Mouse (Mus musculus) heart, embryonic 11.5 days (tissue): ENCODE measurements around the gene Cox10. TPM values are rescaled to one million over a fixed set of nuclear protein-coding genes. Genes with fewer than 3 reads are reported as not detected.

Experiments used
- ATAC-seq: fragments of 200-750 bp; cut with Nextera tagmentation; replicated peaks from 2 replicates; pipeline ENCODE4 v1.8.0; 2017; ENCODE audit warnings: moderate library complexity; ENCODE audit not compliant: insufficient number of reproducible peaks, low FRiP score, low TSS enrichment
- H3K27ac ChIP-seq: fragments of 300-500 bp; sonication (generic); 2 replicates; pipeline ENCODE4 v1.5.1; 2014; ENCODE audit warnings: mild to moderate bottlenecking, low read depth, low read length
- H3K27me3 ChIP-seq: fragments of 300-500 bp; sonication (generic); 2 replicates; pipeline ENCODE4 v1.6.1; 2014; ENCODE audit warnings: mild to moderate bottlenecking, low read length, mixed read lengths; ENCODE audit not compliant: control insufficient read depth, insufficient read depth
- H3K36me3 ChIP-seq: fragments of 300-500 bp; sonication (generic); 2 replicates; pipeline ENCODE4 v1.6.1; 2014; ENCODE audit warnings: mild to moderate bottlenecking, low read length, moderate library complexity, mixed read lengths; ENCODE audit not compliant: control insufficient read depth, insufficient read depth
- H3K4me1 ChIP-seq: fragments of 300-500 bp; sonication (generic); 2 replicates; pipeline ENCODE4 v1.6.1; 2014; ENCODE audit warnings: low read length; ENCODE audit not compliant: control insufficient read depth, insufficient read depth
- H3K4me2 ChIP-seq: fragments of 300-500 bp; sonication (generic); 2 replicates; pipeline ENCODE4 v1.6.1; 2014; ENCODE audit warnings: mild to moderate bottlenecking, moderate library complexity
- H3K4me3 ChIP-seq: fragments of 300-500 bp; sonication (generic); 2 replicates; pipeline ENCODE4 v1.5.1; 2014; ENCODE audit warnings: low read depth, low read length
- H3K9ac ChIP-seq: fragments of 300-500 bp; sonication (generic); 2 replicates; pipeline ENCODE4 v1.6.1; 2014; ENCODE audit warnings: mild to moderate bottlenecking, low read depth, low read length, moderate library complexity
- H3K9me3 ChIP-seq: fragments of 300-500 bp; sonication (generic); replicated peaks from 2 replicates; pipeline ENCODE4 v1.6.1; 2016; ENCODE audit warnings: low read length; ENCODE audit not compliant: control insufficient read depth
- WGBS: fragments of 180-500 bp; shearing (Covaris S2); extraction: QIAGEN DNeasy Blood & Tissue Kit; methylation state at CpG from one replicate; pipeline ENCODE4 v1.1.7; 2014; ENCODE audit not compliant: insufficient replicate concordance; 5-methylcytosine and 5-hydroxymethylcytosine counted together
- polyA plus RNA-seq: library from polyadenylated mRNA; unstranded; fragments of >200 nt; fragmentation: Nextera tagmentation; extraction: Ambion mirVana; gene quantifications from 2 replicates; pipeline ENCODE4 v1.2.1, GENCODE M21; 2014

Cox10 gene
- polyA plus RNA-seq, 1 experiment from 2014 or later, result 35.2 TPM

- H3K9me3 ChIP-seq, result no peaks in the 10 kb centered on the region
- no peak overlapping the region for H3K27ac ChIP-seq
- H3K27me3 ChIP-seq, result 0 out of 2 replicates have a peak, but pooled peaks cover 2% of the 10 kb centered on the region
- H3K4me3 ChIP-seq, result no peak overlapping the region
- no peak overlapping the region for H3K9ac ChIP-seq
- H3K4me1 ChIP-seq, result no peaks in the 10 kb centered on the region
- 0 out of 2 replicates have a peak, but pooled peaks cover 6% of the 10 kb centered on the region for H3K36me3 ChIP-seq
- H3K4me2 ChIP-seq, result no peak overlapping the region
- WGBS, result 82% methylated on average over 4 of the region's 4 CpGs
- ATAC-seq, result no peak
Observed at GRCm38 (mm10) chr11:64062226-64062625, 17.0 kb downstream of the Cox10 start.

DNA sequence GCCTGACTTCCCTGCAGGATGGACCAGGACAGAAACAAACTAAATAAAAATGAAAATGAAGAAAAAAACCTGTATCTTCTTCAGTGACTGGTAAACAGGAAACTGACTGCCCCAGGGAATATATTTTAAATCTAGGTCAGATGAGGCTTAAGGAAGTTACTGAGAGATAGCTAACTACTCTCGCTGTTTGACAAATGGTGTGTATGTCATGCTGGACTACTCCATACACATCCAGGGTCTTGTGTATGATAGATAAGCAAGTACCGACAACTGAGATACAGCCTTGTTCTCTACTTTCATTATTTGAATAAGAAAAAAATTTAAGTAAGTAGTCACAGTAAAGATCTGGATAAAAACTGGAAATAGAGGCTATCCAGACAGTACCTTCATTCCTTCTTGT is 20.0 kb downstream of the Cox10 start:
- Histone ChIP-seq H3K4me2 (no peak overlapping the region), H3K36me3 (0 out of 2 replicates have a peak, but pooled peaks cover 2% of the 10 kb centered on the region), H3K9me3 (no peaks in the 10 kb centered on the region), H3K27ac (no peak overlapping the region), H3K4me1 (0 out of 2 replicates have a peak, but pooled peaks cover 3% of the 10 kb centered on the region), H3K27me3 (no peaks in the 10 kb centered on the region), H3K9ac (no peak overlapping the region), H3K4me3 (no peak overlapping the region)
- WGBS, result 79% methylated on average over 2 of the region's 2 CpGs
- no peak for ATAC-seq

DNA sequence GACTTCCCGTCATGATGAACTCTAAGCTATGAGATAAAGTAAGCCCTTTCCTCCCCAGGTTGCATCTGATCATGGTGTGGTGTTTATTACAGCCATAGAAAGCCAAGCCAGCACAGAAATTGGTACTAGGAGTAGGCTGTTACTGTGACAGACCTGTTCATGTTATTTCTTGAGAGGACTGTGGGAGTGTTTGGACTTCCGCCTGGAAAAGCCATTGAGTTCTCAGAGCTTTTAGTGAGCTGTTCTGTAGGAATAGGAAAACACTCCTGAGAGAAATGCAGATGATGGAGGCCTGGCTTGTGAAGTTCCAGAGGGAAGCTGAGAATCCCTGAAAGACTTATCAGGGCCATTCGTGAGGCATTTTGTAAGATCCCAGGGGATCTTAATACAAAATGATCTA is 20.8 kb downstream of the Cox10 start:
- no peaks in the 10 kb centered on the region for H3K9me3 ChIP-seq
- H3K4me2 ChIP-seq, result no peak overlapping the region
- H3K27ac ChIP-seq, result no peak overlapping the region
- no peak overlapping the region for H3K4me3 ChIP-seq
- no peak for ATAC-seq
- H3K27me3 ChIP-seq, result no peaks in the 10 kb centered on the region
- 93% methylated on average over 3 of the region's 3 CpGs for WGBS
- no peak overlapping the region for H3K9ac ChIP-seq
- H3K36me3 ChIP-seq, result 0 out of 2 replicates have a peak, but pooled peaks cover 2% of the 10 kb centered on the region
- 0 out of 2 replicates have a peak, but pooled peaks cover 3% of the 10 kb centered on the region for H3K4me1 ChIP-seq

DNA sequence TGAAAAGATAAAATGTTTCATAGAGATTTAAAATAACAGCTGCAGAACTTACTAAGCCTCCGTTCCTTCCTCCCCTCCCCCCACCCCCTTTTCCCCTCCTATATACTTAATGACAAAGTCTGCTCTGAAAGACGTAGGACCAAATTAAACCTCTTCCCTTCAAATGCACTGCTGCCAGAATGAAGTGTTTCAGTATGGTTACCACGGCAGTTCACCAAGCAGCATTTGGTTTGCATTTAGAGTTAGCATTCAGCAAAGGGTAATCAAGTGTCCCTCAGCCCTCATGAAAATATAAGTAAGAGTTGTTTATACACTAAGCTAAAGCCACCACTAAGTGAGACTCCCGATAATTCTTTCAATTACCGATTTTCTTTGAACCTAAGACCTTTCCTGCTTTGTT is 25.9 kb downstream of the Cox10 start:
- no peaks in the 10 kb centered on the region for H3K36me3 ChIP-seq
- H3K9ac ChIP-seq, result no peak overlapping the region
- no peaks in the 10 kb centered on the region for H3K9me3 ChIP-seq
- H3K4me2 ChIP-seq, result no peak overlapping the region
- 80% methylated on average over 5 of the region's 5 CpGs for WGBS
- H3K27me3 ChIP-seq, result no peaks in the 10 kb centered on the region
- no peak overlapping the region for H3K27ac ChIP-seq
- peaks cover 14% of the 10 kb centered on the region; the same call in 1 of the 2 replicates for H3K4me1 ChIP-seq
- no peak overlapping the region for H3K4me3 ChIP-seq
- no peak for ATAC-seq

DNA sequence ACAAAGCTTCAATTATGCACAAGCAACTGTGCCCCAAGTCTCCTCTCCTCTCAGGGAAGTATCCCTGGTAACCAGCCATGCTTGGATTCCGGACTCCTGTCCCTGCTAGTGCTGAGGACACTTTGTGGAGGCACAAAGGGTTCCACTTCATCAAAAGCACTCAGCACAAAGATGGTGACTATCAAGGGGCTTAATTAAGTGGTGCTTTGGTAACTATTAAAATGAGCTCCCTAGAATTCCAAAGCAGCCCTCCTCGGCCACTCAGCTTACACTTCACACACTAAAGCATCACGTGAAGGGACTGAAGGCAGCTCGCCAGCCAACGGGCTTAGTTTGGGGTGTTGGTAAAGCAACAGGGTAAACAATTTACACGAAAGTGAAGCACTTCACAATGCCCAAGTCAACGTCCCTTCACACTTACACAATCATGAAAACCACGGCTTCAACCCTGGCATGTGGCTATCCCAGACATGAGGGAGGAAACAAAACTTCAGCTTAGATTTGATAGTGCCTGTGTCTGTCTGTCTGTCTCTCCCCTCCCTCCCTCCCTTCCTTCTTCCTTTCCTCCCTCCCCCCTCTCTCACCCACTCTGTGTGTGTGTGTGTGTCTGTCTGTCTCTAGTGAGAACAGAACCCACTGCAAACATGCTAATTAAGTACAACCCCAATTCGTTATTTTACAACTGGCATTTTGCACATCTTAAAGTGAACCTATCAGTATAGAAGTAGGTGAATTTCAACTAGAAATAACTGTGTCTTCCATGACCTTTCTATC is 27.9 kb downstream of the Cox10 start:
- no peak overlapping the region for H3K9ac ChIP-seq
- no peak for ATAC-seq
- no peaks in the 10 kb centered on the region for H3K27me3 ChIP-seq
- peaks cover 14% of the 10 kb centered on the region; the same call in 1 of the 2 replicates for H3K4me1 ChIP-seq
- H3K36me3 ChIP-seq, result no peaks in the 10 kb centered on the region
- no peak overlapping the region for H3K4me2 ChIP-seq
- H3K9me3 ChIP-seq, result no peaks in the 10 kb centered on the region
- H3K4me3 ChIP-seq, result no peak overlapping the region
- no peak overlapping the region for H3K27ac ChIP-seq
- WGBS, result 51% methylated on average over 9 of the region's 9 CpGs

GRCm38 (mm10) chr11:64047432-64047831 is 31.8 kb downstream of the Cox10 start:
- Histone ChIP-seq H3K4me2 (no peak overlapping the region), H3K36me3 (no peaks in the 10 kb centered on the region), H3K4me3 (no peak overlapping the region), H3K9me3 (no peaks in the 10 kb centered on the region), H3K27me3 (no peaks in the 10 kb centered on the region), H3K27ac (no peak overlapping the region), H3K9ac (no peak overlapping the region), H3K4me1 (peaks cover 11% of the 10 kb centered on the region; the same call in 1 of the 2 replicates)
- 80% methylated on average over 13 of the region's 13 CpGs for WGBS
- no peak for ATAC-seq

- ATAC-seq, result no peak
Observed at GRCm38 (mm10) chr11:64045041-64045440, 34.2 kb downstream of the Cox10 start.

DNA sequence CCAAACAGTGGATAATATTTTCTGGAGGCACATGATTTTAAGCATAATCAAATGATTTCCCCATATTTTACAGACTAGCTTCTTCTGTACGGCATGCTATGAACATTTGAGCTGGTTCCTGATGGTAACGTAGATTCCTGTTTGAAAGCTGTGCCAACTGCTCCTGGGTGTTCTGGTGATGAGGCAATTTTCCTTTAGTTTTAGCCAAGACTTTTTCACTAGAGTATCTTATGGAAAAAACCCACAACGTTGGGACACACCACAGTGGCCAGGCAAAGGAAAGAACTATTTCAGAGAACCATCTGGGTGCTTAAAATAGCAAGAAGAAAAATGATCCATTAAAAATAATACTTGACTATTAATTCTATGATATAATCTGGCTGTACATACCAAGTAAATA is 35.2 kb downstream of the Cox10 start:
- H3K9me3 ChIP-seq, result no peaks in the 10 kb centered on the region
- H3K27me3 ChIP-seq, result no peaks in the 10 kb centered on the region
- H3K4me3 ChIP-seq, result no peak overlapping the region
- WGBS, result 86% methylated on average over 3 of the region's 3 CpGs
- H3K36me3 ChIP-seq, result no peaks in the 10 kb centered on the region
- H3K4me2 ChIP-seq, result no peak overlapping the region
- no peak for ATAC-seq
- no peak overlapping the region for H3K9ac ChIP-seq
- H3K4me1 ChIP-seq, result no peaks in the 10 kb centered on the region
- no peak overlapping the region for H3K27ac ChIP-seq

More at GRCm38 (mm10) chr11:64045041-64045440, 34.2 kb downstream of the Cox10 start:
- Histone ChIP-seq H3K9ac (no peak overlapping the region), H3K9me3 (no peaks in the 10 kb centered on the region), H3K4me1 (no peaks in the 10 kb centered on the region), H3K27me3 (no peaks in the 10 kb centered on the region), H3K27ac (no peak overlapping the region), H3K4me2 (no peak overlapping the region), H3K4me3 (no peak overlapping the region), H3K36me3 (no peaks in the 10 kb centered on the region)
- WGBS, result 90% methylated on average over 4 of the region's 4 CpGs

- Histone ChIP-seq H3K36me3 (no peaks in the 10 kb centered on the region), H3K27ac (no peak overlapping the region), H3K9ac (no peak overlapping the region), H3K27me3 (no peaks in the 10 kb centered on the region), H3K4me2 (no peak overlapping the region), H3K4me3 (no peak overlapping the region), H3K4me1 (peaks cover 11% of the 10 kb centered on the region), H3K9me3 (no peaks in the 10 kb centered on the region)
- ATAC-seq, result no peak
- WGBS, result 50% methylated on average over 7 of the region's 7 CpGs
Observed at GRCm38 (mm10) chr11:64041281-64041680, 38.0 kb downstream of the Cox10 start.
